Mouse (Mus musculus): ENCODE data around the gene Foxp1. TPM values are rescaled to one million over a fixed set of nuclear protein-coding genes. Genes with fewer than 3 reads are reported as not detected.

Foxp1 gene
- polyA plus RNA-seq, 1 experiment = 129 TPM

DNA sequence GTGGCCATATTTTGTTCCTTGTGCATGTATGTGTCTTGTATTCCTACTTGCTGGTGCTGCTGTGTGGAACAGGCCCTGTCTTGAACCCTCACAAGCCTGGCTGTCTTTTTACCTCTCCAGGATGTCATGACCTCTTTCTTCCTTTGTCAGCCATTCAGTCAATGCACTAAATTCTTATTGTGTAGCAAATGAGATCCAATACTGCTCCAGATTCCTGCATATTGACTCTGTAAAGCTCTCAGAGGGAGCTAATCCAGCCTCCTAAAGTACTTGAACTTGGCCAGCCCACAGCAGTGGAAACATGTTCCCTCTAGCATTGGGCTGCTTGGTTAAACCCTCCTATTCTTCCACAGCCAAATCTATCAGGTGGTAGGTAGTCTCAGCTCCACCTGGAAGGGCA is 281.8 kb downstream of the Foxp1 start:
- H3K4me3 ChIP-seq (ENCODE audit: control insufficient read depth, insufficient read depth, low read length) = no peak overlapping the region
- DNase-seq = no peak
- no peak overlapping the region for H3K27ac ChIP-seq (ENCODE audit: control insufficient read depth, insufficient read depth, low read length)
- TF ChIP-seq CTCF (IDR thresholded peaks at IDR 0.05; ENCODE audit: borderline replicate concordance, control insufficient read depth, extremely low read depth, insufficient read depth, low read length, poor library complexity) = no peak
- TF ChIP-seq POLR2A (IDR thresholded peaks at IDR 0.05; ENCODE audit: control insufficient read depth, extremely low read depth, insufficient read depth, low read length, poor library complexity) = no peak
- H3K27me3 ChIP-seq (ENCODE audit: control insufficient read depth, insufficient read depth, low read length) = no peaks in the 10 kb centered on the region
- no peaks in the 10 kb centered on the region for H3K36me3 ChIP-seq (ENCODE audit: control insufficient read depth, insufficient read depth, low read length)
- peaks cover 7% of the 10 kb centered on the region for H3K4me1 ChIP-seq (replicated peaks; ENCODE audit: control insufficient read depth, insufficient read depth, low read length)

GRCm38 (mm10) chr6:99235588-99235987 is 286.9 kb downstream of the Foxp1 start:
- Histone ChIP-seq H3K27me3 (ENCODE audit: control insufficient read depth, insufficient read depth, low read length) (no peaks in the 10 kb centered on the region), H3K36me3 (ENCODE audit: control insufficient read depth, insufficient read depth, low read length) (no peaks in the 10 kb centered on the region), H3K27ac (ENCODE audit: control insufficient read depth, insufficient read depth, low read length) (no peak overlapping the region), H3K4me1 (replicated peaks; ENCODE audit: control insufficient read depth, insufficient read depth, low read length) (no peaks in the 10 kb centered on the region), H3K4me3 (ENCODE audit: control insufficient read depth, insufficient read depth, low read length) (no peak overlapping the region)
- 95% methylated on average over 8 of the region's 8 CpGs for WGBS
- DNase-seq = no peak
- TF ChIP-seq POLR2A (IDR thresholded peaks at IDR 0.05; ENCODE audit: control insufficient read depth, extremely low read depth, insufficient read depth, low read length, poor library complexity) = no peak
- no peak for TF ChIP-seq CTCF (IDR thresholded peaks at IDR 0.05; ENCODE audit: borderline replicate concordance, control insufficient read depth, extremely low read depth, insufficient read depth, low read length, poor library complexity)

DNA sequence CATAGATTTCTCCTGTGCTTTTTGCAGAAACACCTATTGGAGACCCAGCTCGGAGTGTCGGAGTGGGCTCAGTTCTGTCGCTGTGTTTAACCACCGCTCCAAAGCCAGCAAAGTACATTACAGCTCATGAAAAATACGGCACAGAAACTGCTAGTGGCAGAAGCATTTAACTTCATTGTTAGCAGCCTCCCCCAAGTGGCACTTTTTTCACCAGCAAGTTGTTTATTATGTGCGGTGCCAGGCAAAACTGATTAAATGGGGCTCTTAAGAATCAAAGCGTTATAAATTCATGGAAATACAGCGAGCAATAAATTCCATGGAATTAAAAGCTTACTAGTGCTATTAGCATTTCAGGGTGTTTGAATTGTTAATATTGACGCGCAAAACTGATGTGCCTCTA is 289.1 kb downstream of the Foxp1 start:
- TF ChIP-seq POLR2A (IDR thresholded peaks at IDR 0.05; ENCODE audit: control insufficient read depth, extremely low read depth, insufficient read depth, low read length, poor library complexity) (no peak), CTCF (IDR thresholded peaks at IDR 0.05; ENCODE audit: borderline replicate concordance, control insufficient read depth, extremely low read depth, insufficient read depth, low read length, poor library complexity) (no peak)
- Histone ChIP-seq H3K27me3 (ENCODE audit: control insufficient read depth, insufficient read depth, low read length) (no peaks in the 10 kb centered on the region), H3K4me1 (replicated peaks; ENCODE audit: control insufficient read depth, insufficient read depth, low read length) (no peaks in the 10 kb centered on the region), H3K36me3 (ENCODE audit: control insufficient read depth, insufficient read depth, low read length) (no peaks in the 10 kb centered on the region), H3K4me3 (ENCODE audit: control insufficient read depth, insufficient read depth, low read length) (no peak overlapping the region), H3K27ac (ENCODE audit: control insufficient read depth, insufficient read depth, low read length) (no peak overlapping the region)
- no peak for DNase-seq
- 97% methylated on average over 10 of the region's 10 CpGs for WGBS

DNA sequence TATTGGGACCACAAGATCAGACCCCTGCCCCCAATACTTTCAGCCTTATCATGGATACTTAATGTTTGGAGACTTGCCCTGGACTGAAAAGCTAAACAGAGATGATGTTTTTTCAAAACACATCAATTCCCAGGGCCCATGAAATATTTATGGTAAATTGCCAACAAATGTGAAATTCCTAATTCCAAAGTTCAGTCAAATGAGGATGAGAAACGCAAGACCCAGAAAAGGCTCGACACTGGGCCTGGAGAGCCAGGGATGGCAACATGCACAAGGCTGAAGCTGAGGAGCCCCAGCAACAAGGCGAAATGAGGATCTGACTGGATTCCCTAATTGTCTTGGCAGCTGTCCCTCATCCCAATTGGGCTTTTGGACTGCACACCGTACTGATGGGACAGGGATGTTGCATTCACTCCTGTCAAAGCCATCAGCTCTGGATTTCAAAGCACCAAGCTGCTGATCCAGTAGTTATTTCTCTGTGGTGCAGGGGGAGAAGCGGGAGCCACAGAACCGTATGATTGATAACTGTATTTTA is 294.1 kb downstream of the Foxp1 start:
- Histone ChIP-seq H3K4me3 (ENCODE audit: control insufficient read depth, insufficient read depth, low read length) (no peak overlapping the region), H3K4me1 (replicated peaks; ENCODE audit: control insufficient read depth, insufficient read depth, low read length) (no peaks in the 10 kb centered on the region), H3K27me3 (ENCODE audit: control insufficient read depth, insufficient read depth, low read length) (no peaks in the 10 kb centered on the region), H3K27ac (ENCODE audit: control insufficient read depth, insufficient read depth, low read length) (no peak overlapping the region), H3K36me3 (ENCODE audit: control insufficient read depth, insufficient read depth, low read length) (no peaks in the 10 kb centered on the region)
- TF ChIP-seq CTCF (IDR thresholded peaks at IDR 0.05; ENCODE audit: borderline replicate concordance, control insufficient read depth, extremely low read depth, insufficient read depth, low read length, poor library complexity) = no peak
- TF ChIP-seq POLR2A (IDR thresholded peaks at IDR 0.05; ENCODE audit: control insufficient read depth, extremely low read depth, insufficient read depth, low read length, poor library complexity) = no peak
- no peak for DNase-seq
- 95% methylated on average over 6 of the region's 6 CpGs for WGBS

DNA sequence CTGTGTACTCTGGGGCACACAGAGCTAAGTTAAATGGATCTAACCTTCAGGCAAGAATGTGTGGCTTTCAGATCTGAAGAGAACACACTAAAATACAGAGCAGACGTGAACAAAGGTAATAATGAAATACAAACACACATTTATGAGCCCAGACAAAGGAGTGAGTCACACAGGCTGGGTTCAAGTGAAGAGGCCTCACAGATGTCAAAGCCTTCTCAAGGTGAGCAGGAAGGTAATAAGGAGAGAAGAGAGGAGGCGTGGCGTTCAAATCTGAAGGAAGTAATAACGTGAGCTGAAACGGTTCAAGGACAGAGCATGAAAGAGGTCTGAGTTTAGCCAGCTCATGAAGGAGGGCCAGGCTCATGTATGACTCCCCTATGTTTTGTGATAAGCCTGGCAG is 301.4 kb downstream of the Foxp1 start:
- Histone ChIP-seq H3K27me3 (ENCODE audit: control insufficient read depth, insufficient read depth, low read length) (no peaks in the 10 kb centered on the region), H3K4me3 (ENCODE audit: control insufficient read depth, insufficient read depth, low read length) (no peak overlapping the region), H3K4me1 (replicated peaks; ENCODE audit: control insufficient read depth, insufficient read depth, low read length) (peaks cover 5% of the 10 kb centered on the region; the same call in 1 of the 2 replicates), H3K27ac (ENCODE audit: control insufficient read depth, insufficient read depth, low read length) (no peak overlapping the region), H3K36me3 (ENCODE audit: control insufficient read depth, insufficient read depth, low read length) (no peaks in the 10 kb centered on the region)
- WGBS = 94% methylated on average over 5 of the region's 5 CpGs
- TF ChIP-seq CTCF (IDR thresholded peaks at IDR 0.05; ENCODE audit: borderline replicate concordance, control insufficient read depth, extremely low read depth, insufficient read depth, low read length, poor library complexity) (no peak), POLR2A (IDR thresholded peaks at IDR 0.05; ENCODE audit: control insufficient read depth, extremely low read depth, insufficient read depth, low read length, poor library complexity) (no peak)
- no peak for DNase-seq

DNA sequence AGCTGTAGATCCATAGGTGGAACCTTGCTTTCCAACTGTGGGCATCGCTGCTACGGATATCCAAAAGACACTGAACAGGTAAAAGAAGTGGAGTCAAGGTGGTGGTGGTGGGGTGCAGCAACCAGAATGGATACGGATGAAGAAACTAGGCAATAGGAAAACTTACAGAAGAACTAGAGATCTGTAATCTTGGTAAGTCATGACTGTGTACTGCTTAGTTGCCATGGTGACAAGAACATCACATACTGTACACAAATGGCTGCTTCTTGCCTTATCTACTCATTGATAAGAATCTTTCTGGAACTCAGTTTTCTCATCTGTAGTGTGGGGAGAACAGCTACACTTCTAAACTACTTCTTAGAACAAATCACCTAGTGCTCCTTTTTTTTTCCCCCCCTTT is 302.0 kb downstream of the Foxp1 start:
- Histone ChIP-seq H3K27ac (ENCODE audit: control insufficient read depth, insufficient read depth, low read length) (no peak overlapping the region), H3K4me1 (replicated peaks; ENCODE audit: control insufficient read depth, insufficient read depth, low read length) (peaks cover 5% of the 10 kb centered on the region; the same call in 1 of the 2 replicates), H3K27me3 (ENCODE audit: control insufficient read depth, insufficient read depth, low read length) (no peaks in the 10 kb centered on the region), H3K36me3 (ENCODE audit: control insufficient read depth, insufficient read depth, low read length) (no peaks in the 10 kb centered on the region), H3K4me3 (ENCODE audit: control insufficient read depth, insufficient read depth, low read length) (no peak overlapping the region)
- DNase-seq = no peak
- WGBS = 98% methylated on average over 3 of the region's 3 CpGs
- no peak for TF ChIP-seq POLR2A (IDR thresholded peaks at IDR 0.05; ENCODE audit: control insufficient read depth, extremely low read depth, insufficient read depth, low read length, poor library complexity)
- no peak for TF ChIP-seq CTCF (IDR thresholded peaks at IDR 0.05; ENCODE audit: borderline replicate concordance, control insufficient read depth, extremely low read depth, insufficient read depth, low read length, poor library complexity)

DNA sequence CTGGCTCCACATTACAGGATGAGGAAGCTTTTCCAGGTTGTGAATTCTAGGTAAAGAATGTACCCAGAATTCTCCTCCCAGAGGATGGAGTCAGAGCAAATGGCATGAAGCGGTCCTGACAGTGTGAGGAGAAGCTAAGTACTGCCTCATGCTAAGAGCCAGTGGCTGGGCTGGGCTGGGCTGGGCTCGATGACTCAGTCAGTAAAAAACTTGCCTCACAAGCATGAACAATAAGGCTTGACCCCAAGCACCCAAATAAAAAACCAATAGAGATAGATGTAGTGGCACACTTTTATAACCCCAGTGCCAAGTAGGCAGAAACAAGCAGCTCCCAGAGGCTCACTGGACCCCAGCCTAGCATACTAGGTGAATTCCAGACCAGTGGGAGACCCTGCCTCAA is 304.7 kb downstream of the Foxp1 start:
- Histone ChIP-seq H3K36me3 (ENCODE audit: control insufficient read depth, insufficient read depth, low read length) (no peaks in the 10 kb centered on the region), H3K4me1 (replicated peaks; ENCODE audit: control insufficient read depth, insufficient read depth, low read length) (peaks cover 5% of the 10 kb centered on the region; the same call in 1 of the 2 replicates), H3K27me3 (ENCODE audit: control insufficient read depth, insufficient read depth, low read length) (no peaks in the 10 kb centered on the region), H3K4me3 (ENCODE audit: control insufficient read depth, insufficient read depth, low read length) (no peak overlapping the region), H3K27ac (ENCODE audit: control insufficient read depth, insufficient read depth, low read length) (no peak overlapping the region)
- 94% methylated on average over 2 of the region's 2 CpGs for whole genome bisulfite sequencing
- DNase-seq = no peak
- TF ChIP-seq POLR2A (IDR thresholded peaks at IDR 0.05; ENCODE audit: control insufficient read depth, extremely low read depth, insufficient read depth, low read length, poor library complexity) (no peak), CTCF (IDR thresholded peaks at IDR 0.05; ENCODE audit: borderline replicate concordance, control insufficient read depth, extremely low read depth, insufficient read depth, low read length, poor library complexity) (no peak)
